Mouse (Mus musculus) MEL (cell line): ENCODE measurements around the gene Mettl1. TPM values are rescaled to one million over a fixed set of nuclear protein-coding genes. Genes with fewer than 3 reads are reported as not detected.

Experiments used
- DNase-seq: peaks from one replicate; pipeline ENCODE4 v3.0.0; 2011; ENCODE audit warnings: low read depth, low spot score
- H3K27ac ChIP-seq: 2 replicates; pipeline ENCODE4 v1.5.1; 2012; ENCODE audit warnings: low read depth, mild to moderate bottlenecking, control low read depth, low read length, moderate library complexity; ENCODE audit not compliant: control insufficient read depth
- H3K27me3 ChIP-seq, 2 experiments: fragments of 150-350 bp in 1 of 2; sonication (generic) in 1 of 2; 2 replicates each; pipeline ENCODE4 v1.6.1; 2012; ENCODE audit warnings: low read length in 2 of 2, mild to moderate bottlenecking in 2 of 2, improper control_type of control experiment in 1 of 2, moderate library complexity in 1 of 2; ENCODE audit not compliant: insufficient read depth in 2 of 2, control insufficient read depth in 1 of 2
- H3K36me3 ChIP-seq, 2 experiments: 2 replicates each; pipeline ENCODE4 v1.6.1; 2012 to 2014; ENCODE audit warnings: low read length in 2 of 2, improper control_type of control experiment in 1 of 2, inconsistent platforms in 1 of 2, mild to moderate bottlenecking in 1 of 2; ENCODE audit not compliant: insufficient read depth in 2 of 2, control insufficient read depth in 1 of 2
- H3K4me1 ChIP-seq, 2 experiments: fragments of 150-350 bp in 1 of 2; sonication (generic) in 1 of 2; 2 replicates each; pipeline ENCODE4 v1.6.1; 2012; ENCODE audit warnings: low read length in 2 of 2, improper control_type of control experiment in 1 of 2, mild to moderate bottlenecking in 1 of 2; ENCODE audit not compliant: insufficient read depth in 2 of 2, control insufficient read depth in 1 of 2
- H3K4me3 ChIP-seq, 2 experiments: fragments of 150-350 bp in 1 of 2; sonication (generic) in 1 of 2; 2 replicates each; pipeline ENCODE4 v1.5.1; 2012; ENCODE audit warnings: low read depth in 2 of 2, low read length in 2 of 2, mild to moderate bottlenecking in 2 of 2, moderate library complexity in 2 of 2, control low read depth in 1 of 2, improper control_type of control experiment in 1 of 2; ENCODE audit not compliant: control insufficient read depth in 1 of 2, insufficient read depth in 1 of 2
- H3K79me2 ChIP-seq: 2 replicates; pipeline ENCODE4 v1.6.1; 2012; ENCODE audit warnings: mild to moderate bottlenecking, low read length, moderate library complexity; ENCODE audit not compliant: control insufficient read depth, poor library complexity, insufficient read depth
- H3K9ac ChIP-seq: 2 replicates; pipeline ENCODE4 v1.6.1; 2012; ENCODE audit warnings: low read depth, mild to moderate bottlenecking, control low read depth, low read length, moderate library complexity; ENCODE audit not compliant: control insufficient read depth, poor library complexity, severe bottlenecking
- H3K9me3 ChIP-seq: fragments of 150-350 bp; sonication (generic); replicated peaks from 2 replicates; pipeline ENCODE4 v1.6.1; 2012; ENCODE audit warnings: mild to moderate bottlenecking, low read length, improper control_type of control experiment, moderate library complexity; ENCODE audit not compliant: insufficient read depth
- CHD1 ChIP-seq: IDR thresholded peaks from 2 replicates; pipeline ENCODE4 v1.6.1; 2012; ENCODE audit warnings: low read depth, mild to moderate bottlenecking, inconsistent platforms, low read length, improper control_type of control experiment
- CHD2 ChIP-seq: IDR thresholded peaks from 2 replicates; pipeline ENCODE4 v1.6.1; 2011; ENCODE audit warnings: low read length, improper control_type of control experiment
- CTCF ChIP-seq, 3 experiments: IDR thresholded peaks in 2 of 3; conservative IDR thresholded peaks in 1 of 3; 2 replicates each; pipeline ENCODE4 v1.5.1; 2011 to 2012; ENCODE audit warnings: low read length in 3 of 3, low read depth in 2 of 3, mild to moderate bottlenecking in 2 of 3, improper control_type of control experiment in 1 of 3, inconsistent platforms in 1 of 3, mixed read lengths in 1 of 3, moderate library complexity in 1 of 3; ENCODE audit not compliant: control insufficient read depth in 1 of 3, insufficient read depth in 1 of 3, poor library complexity in 1 of 3, severe bottlenecking in 1 of 3
- ELF1 ChIP-seq: IDR thresholded peaks from 2 replicates; pipeline ENCODE4 v1.6.1; 2014; ENCODE audit warnings: low read depth, mild to moderate bottlenecking, inconsistent platforms, low read length, improper control_type of control experiment, moderate library complexity
- EP300 ChIP-seq, 2 experiments: IDR thresholded peaks; 2 replicates each; pipeline ENCODE4 v1.6.1; 2011; ENCODE audit warnings: improper control_type of control experiment in 2 of 2, low read length in 2 of 2, low read depth in 1 of 2, mild to moderate bottlenecking in 1 of 2
- ETS1 ChIP-seq: IDR thresholded peaks from 2 replicates; pipeline ENCODE4 v1.6.1; 2012; ENCODE audit warnings: low read depth, mild to moderate bottlenecking, inconsistent platforms, low read length, improper control_type of control experiment, moderate library complexity
- GATA1 ChIP-seq: IDR thresholded peaks from 2 replicates; pipeline ENCODE4 v1.6.1; 2011; ENCODE audit warnings: low read depth, low read length, improper control_type of control experiment
- HCFC1 ChIP-seq: IDR thresholded peaks from 2 replicates; pipeline ENCODE4 v1.6.1; 2012; ENCODE audit warnings: low read depth, mild to moderate bottlenecking, inconsistent platforms, low read length, improper control_type of control experiment, moderate library complexity
- KAT2A ChIP-seq: conservative IDR thresholded peaks from 2 replicates; pipeline ENCODE4 v1.6.1; 2012; ENCODE audit warnings: low read depth, low read length, improper control_type of control experiment, inconsistent platforms
- MAFK ChIP-seq: IDR thresholded peaks from 2 replicates; pipeline ENCODE4 v1.6.1; 2011; ENCODE audit warnings: low read depth, mild to moderate bottlenecking, low read length, improper control_type of control experiment, borderline replicate concordance
- MAX ChIP-seq: IDR thresholded peaks from 2 replicates; pipeline ENCODE4 v1.6.1; 2011; ENCODE audit warnings: low read length, improper control_type of control experiment
- MAZ ChIP-seq: IDR thresholded peaks from 2 replicates; pipeline ENCODE4 v1.6.1; 2012; ENCODE audit warnings: low read depth, mild to moderate bottlenecking, inconsistent platforms, low read length, improper control_type of control experiment
- MEF2A ChIP-seq: IDR thresholded peaks from 2 replicates; pipeline ENCODE4 v1.6.1; 2014; ENCODE audit warnings: low read depth, mild to moderate bottlenecking, inconsistent platforms, low read length, improper control_type of control experiment; ENCODE audit not compliant: poor library complexity, insufficient replicate concordance, severe bottlenecking; ENCODE audit errors: extremely low read depth
- MYB ChIP-seq: IDR thresholded peaks from 2 replicates; pipeline ENCODE4 v1.6.1; 2011; ENCODE audit warnings: mild to moderate bottlenecking, low read depth, low read length, improper control_type of control experiment
- MYC ChIP-seq: IDR thresholded peaks from 2 replicates; pipeline ENCODE4 v1.6.1; 2011; ENCODE audit warnings: low read depth, mild to moderate bottlenecking, low read length, improper control_type of control experiment, moderate library complexity
- NRF1 ChIP-seq: IDR thresholded peaks from 2 replicates; pipeline ENCODE4 v1.6.1; 2014; ENCODE audit warnings: low read depth, mild to moderate bottlenecking, inconsistent platforms, low read length, improper control_type of control experiment, moderate library complexity; ENCODE audit not compliant: poor library complexity, insufficient read depth, severe bottlenecking
- POLR2AphosphoS2 ChIP-seq: IDR thresholded peaks from 2 replicates; pipeline ENCODE4 v1.6.1; 2011; ENCODE audit warnings: low read length, improper control_type of control experiment
- RAD21 ChIP-seq: IDR thresholded peaks from 2 replicates; pipeline ENCODE4 v1.6.1; 2011; ENCODE audit warnings: mild to moderate bottlenecking, low read depth, low read length, improper control_type of control experiment
- RCOR1 ChIP-seq: IDR thresholded peaks from 2 replicates; pipeline ENCODE4 v1.6.1; 2012; ENCODE audit warnings: low read depth, mild to moderate bottlenecking, inconsistent platforms, low read length, improper control_type of control experiment
- SIN3A ChIP-seq: IDR thresholded peaks from 2 replicates; pipeline ENCODE4 v1.6.1; 2012; ENCODE audit warnings: low read length, improper control_type of control experiment, inconsistent platforms
- TAL1 ChIP-seq: IDR thresholded peaks from 2 replicates; pipeline ENCODE4 v1.6.1; 2012; ENCODE audit warnings: mild to moderate bottlenecking, inconsistent platforms, low read length, moderate library complexity, mixed read lengths
- TBP ChIP-seq: IDR thresholded peaks from 2 replicates; pipeline ENCODE4 v1.8.0; 2011; ENCODE audit warnings: low read depth, low read length, improper control_type of control experiment
- TCF12 ChIP-seq: IDR thresholded peaks from 2 replicates; pipeline ENCODE4 v1.6.1; 2014; ENCODE audit warnings: low read depth, mild to moderate bottlenecking, inconsistent platforms, low read length, improper control_type of control experiment, moderate library complexity
- UBTF ChIP-seq: IDR thresholded peaks from 2 replicates; pipeline ENCODE4 v1.6.1; 2012; ENCODE audit warnings: low read depth, mild to moderate bottlenecking, inconsistent platforms, low read length, improper control_type of control experiment, moderate library complexity, borderline replicate concordance; ENCODE audit not compliant: insufficient read depth
- USF1 ChIP-seq: IDR thresholded peaks from 2 replicates; pipeline ENCODE4 v1.6.1; 2014; ENCODE audit warnings: low read depth, mild to moderate bottlenecking, inconsistent platforms, low read length, improper control_type of control experiment, moderate library complexity
- ZKSCAN1 ChIP-seq: IDR thresholded peaks from 2 replicates; pipeline ENCODE4 v1.6.1; 2012; ENCODE audit warnings: low read depth, mild to moderate bottlenecking, inconsistent platforms, low read length, improper control_type of control experiment, moderate library complexity
- ZMIZ1 ChIP-seq: IDR thresholded peaks from 2 replicates; pipeline ENCODE4 v1.6.1; 2012; ENCODE audit warnings: low read depth, mild to moderate bottlenecking, inconsistent platforms, low read length, improper control_type of control experiment, moderate library complexity
- ZNF384 ChIP-seq: IDR thresholded peaks from 2 replicates; pipeline ENCODE4 v1.6.1; 2012; ENCODE audit warnings: low read depth, mild to moderate bottlenecking, inconsistent platforms, low read length, improper control_type of control experiment
- polyA plus RNA-seq, 2 experiments: library from polyadenylated mRNA; stranded (reverse) in 1 of 2; unstranded in 1 of 2; fragments of >175 nt in 1 of 2; fragments of >200 nt in 1 of 2; gene quantifications; 2 replicates each; pipeline versions ENCODE4 v1.2.1 to v1.2.4; 2012; ENCODE audit warnings: low replicate concordance in 2 of 2, low read depth in 1 of 2; ENCODE audit not compliant: insufficient read length in 2 of 2, insufficient read depth in 1 of 2, missing spikeins in 1 of 2
- total RNA-seq: library from RNA; depleted of rRNA; stranded (reverse); fragments of 300-350 nt; gene quantifications from 2 replicates; pipeline ENCODE4 v1.2.3, GENCODE M21; 2012

Mettl1 gene
- total and polyA plus RNA-seq, 3 experiments: 35.3 to 67.3 TPM; not detected in 1

DNA sequence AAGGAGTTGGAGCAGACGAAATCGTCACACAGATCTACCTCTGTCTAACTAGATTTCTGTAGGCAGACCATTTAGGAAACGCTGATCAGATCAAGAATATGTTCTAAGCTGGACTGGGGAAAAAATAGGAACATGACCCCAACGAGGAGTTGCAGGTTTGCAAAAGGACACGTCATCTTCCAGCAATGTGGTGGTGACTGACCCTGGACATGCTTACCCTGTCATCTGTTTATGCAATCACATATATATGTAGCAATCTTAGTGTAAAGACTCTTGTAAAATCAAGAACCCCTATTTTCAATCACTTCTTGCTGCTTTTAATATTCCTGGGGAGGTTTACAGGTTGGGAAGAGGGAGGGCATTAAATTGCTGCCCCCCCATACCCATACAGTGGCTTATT, 21.3 kb downstream of the Mettl1 start:
- H3K79me2 ChIP-seq: peaks cover 22% of the 10 kb centered on the region
- H3K27me3 ChIP-seq: no peaks in the 10 kb centered on the region
- H3K36me3 ChIP-seq: peaks cover 14 to 28% of the 10 kb centered on the region in 2 experiments
- H3K9me3 ChIP-seq: no peaks in the 10 kb centered on the region
- peaks cover 3 to 21% of the 10 kb centered on the region in 2 experiments for H3K4me1 ChIP-seq
- peak overlapping the region in 1 of 2 experiments; percentile 33; a peak in 1 of 4 replicates for H3K4me3 ChIP-seq
- TF ChIP-seq ETS1 (no peak), EP300 (IDR thresholded peaks at IDR 0.05; ENCODE audit: low read depth in 1 of 2, low read length in 2 of 2) (no peak), RCOR1 (no peak), MAFK (no peak), RAD21 (no peak), TAL1 (no peak), ZNF384 (no peak), ELF1 (no peak), MAX (no peak), TCF12 (no peak), MYC (no peak), USF1 (no peak), CHD1 (no peak), UBTF (no peak), MAZ (no peak), CTCF (IDR thresholded peaks at IDR 0.05 in 2 of 3, conservative IDR thresholded peaks at IDR 0.05 in 1 of 3; ENCODE audit: control insufficient read depth in 1 of 3, insufficient read depth in 1 of 3, low read depth in 2 of 3, low read length in 3 of 3, poor library complexity in 1 of 3, severe bottlenecking in 1 of 3) (no peak)
- H3K27ac ChIP-seq: no peak overlapping the region; the same call in 1 of the 2 replicates
- no peak for DNase-seq
- H3K9ac ChIP-seq: peak overlapping the region; percentile 35

DNA sequence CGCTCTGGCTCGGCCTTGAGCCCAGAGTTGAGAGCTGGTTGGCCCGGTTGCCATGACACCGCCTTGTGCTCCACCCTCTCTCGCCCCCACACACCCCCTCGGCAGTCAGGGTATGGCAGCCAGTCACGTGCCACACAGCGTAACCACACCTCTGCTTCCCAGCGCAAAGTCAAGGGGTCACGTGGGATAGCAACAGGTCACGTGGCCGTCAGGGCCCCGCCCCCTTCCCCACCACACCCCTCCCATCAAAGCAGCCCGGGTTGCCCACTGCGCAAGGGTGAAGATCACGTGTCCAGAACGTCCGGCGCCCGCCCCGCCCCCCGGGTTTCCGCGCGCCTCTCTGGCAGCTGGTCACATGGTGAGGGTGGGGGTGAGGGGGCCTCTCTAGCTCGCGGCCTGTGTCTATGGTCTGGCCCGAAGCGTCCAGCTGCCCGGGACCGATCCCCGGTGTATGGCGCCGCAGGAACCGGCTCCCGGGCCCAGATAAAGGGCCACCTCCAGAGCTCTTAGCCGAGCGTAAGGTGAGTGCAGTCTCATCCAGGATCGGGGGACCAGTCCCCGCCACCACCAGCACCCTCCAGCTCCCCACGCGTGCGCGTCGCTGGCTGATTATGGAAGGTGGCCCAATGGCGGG, 22.1 kb downstream of the Mettl1 start, which contains the start of gene Cdk4:
Gene Cdk4 (plus strand): TSS at position 296 of the 634 bp plus-strand sequence.
- Histone ChIP-seq H3K27ac (peak within 1 kb of the TSS; percentile 74), H3K9me3 (no peaks in the 10 kb centered on the region), H3K4me3 (peak within 1 kb of the TSS; percentile 68 to 78), H3K27me3 (no peaks in the 10 kb centered on the region), H3K9ac (peak within 1 kb of the TSS; percentile 93), H3K36me3 (peaks cover 14 to 34% of the 10 kb centered on the region in 2 experiments), H3K4me1 (peaks cover 3 to 21% of the 10 kb centered on the region in 2 experiments), H3K79me2 (peaks cover 22% of the 10 kb centered on the region)
- DNase-seq: peak; percentile 99
- TF ChIP-seq TCF12 (peak; percentile 64; the same call in 1 of the 2 replicates), TBP (no peak), CHD2 (no peak), ELF1 (peak; percentile 59), ZMIZ1 (peak; percentile 3; the same call in 1 of the 2 replicates), GATA1 (no peak), RAD21 (no peak), MEF2A (no peak), MAZ (peak; percentile 96), SIN3A (peak; percentile 94), ZNF384 (no peak), UBTF (no peak), NRF1 (peak; percentile 77), POLR2AphosphoS2 (peak; percentile 60; the same call in 1 of the 2 replicates), RCOR1 (no peak), ZKSCAN1 (no peak), EP300 (IDR thresholded peaks at IDR 0.05; ENCODE audit: low read depth in 1 of 2, low read length in 2 of 2) (no peak), KAT2A (no peak; the same call in 1 of the 2 replicates), MYB (no peak), TAL1 (no peak), HCFC1 (peak; percentile 82), CHD1 (no peak), MAFK (no peak)
